Mouse (Mus musculus) stomach, embryonic 14.5 days (tissue): ENCODE measurements around the gene Lgi1. TPM values are rescaled to one million over a fixed set of nuclear protein-coding genes. Genes with fewer than 3 reads are reported as not detected.
A peak's percentile ranks its signal among the peaks of the same experiment; 100 is the strongest.

Experiments used
- ATAC-seq: fragments of 200-750 bp; cut with Nextera tagmentation; 2 replicates; pipeline ENCODE4 v1.8.0; 2017; ENCODE audit warnings: low read depth, moderate TSS enrichment; ENCODE audit not compliant: insufficient number of reproducible peaks, insufficient read depth, low FRiP score
- H3K27ac ChIP-seq: fragments of 300-500 bp; sonication (generic); 2 replicates; pipeline ENCODE4 v1.5.1; 2014; ENCODE audit warnings: mild to moderate bottlenecking, low read length, moderate library complexity, mixed read lengths
- H3K27me3 ChIP-seq: fragments of 300-500 bp; sonication (generic); 2 replicates; pipeline ENCODE4 v1.6.1; 2014; ENCODE audit warnings: low read length, control low read depth, mixed read lengths; ENCODE audit not compliant: control insufficient read depth, insufficient read depth
- H3K36me3 ChIP-seq: fragments of 300-500 bp; sonication (generic); 2 replicates; pipeline ENCODE4 v1.6.1; 2014; ENCODE audit warnings: mild to moderate bottlenecking, control low read depth, low read length, moderate library complexity, mixed read lengths; ENCODE audit not compliant: control insufficient read depth, insufficient read depth
- H3K4me1 ChIP-seq: fragments of 300-500 bp; sonication (generic); 2 replicates; pipeline ENCODE4 v1.6.1; 2014; ENCODE audit warnings: low read length, control low read depth, mixed read lengths; ENCODE audit not compliant: control insufficient read depth, insufficient read depth
- H3K4me2 ChIP-seq: fragments of 300-500 bp; sonication (generic); replicated peaks from 2 replicates; pipeline ENCODE4 v1.6.1; 2014; ENCODE audit warnings: low read depth, low read length, control low read depth
- H3K4me3 ChIP-seq: fragments of 300-500 bp; sonication (generic); 2 replicates; pipeline ENCODE4 v1.5.1; 2014; ENCODE audit warnings: low read depth, low read length, control low read depth
- H3K9ac ChIP-seq: fragments of 300-500 bp; sonication (generic); replicated peaks from 2 replicates; pipeline ENCODE4 v1.6.1; 2014; ENCODE audit warnings: low read depth, mild to moderate bottlenecking, control low read depth, low read length, moderate library complexity, mixed read lengths
- H3K9me3 ChIP-seq: fragments of 300-500 bp; sonication (generic); 2 replicates; pipeline ENCODE4 v1.6.1; 2016; ENCODE audit warnings: low read depth, low read length, control low read depth; ENCODE audit not compliant: control insufficient read depth
- WGBS: fragments of 180-500 bp; shearing (Covaris S2); extraction: QIAGEN DNeasy Blood & Tissue Kit; methylation state at CpG from one replicate; pipeline ENCODE4 v1.1.7; 2014; 5-methylcytosine and 5-hydroxymethylcytosine counted together
- polyA plus RNA-seq: library from polyadenylated mRNA; unstranded; fragments of >200 nt; fragmentation: Nextera tagmentation; extraction: Ambion mirVana; gene quantifications from 2 replicates; pipeline ENCODE4 v1.2.1, GENCODE M21; 2014

Lgi1 gene
- 1.1 and 1.3 TPM in 2 replicates for polyA plus RNA-seq

- Histone ChIP-seq H3K4me1 (peaks cover 6% of the 10 kb centered on the region; the same call in 1 of the 2 replicates), H3K9me3 (no peaks in the 10 kb centered on the region), H3K36me3 (no peaks in the 10 kb centered on the region), H3K4me2 (peak within 1 kb of the TSS; percentile 33), H3K27ac (no peak within 1 kb of the TSS), H3K4me3 (peak within 1 kb of the TSS; percentile 11), H3K9ac (no peak within 1 kb of the TSS), H3K27me3 (no peaks in the 10 kb centered on the region)
- WGBS, result 22% methylated on average over 21 of the region's 21 CpGs
- no peak for ATAC-seq
Observed at GRCm38 (mm10) chr19:38264505-38265500, at the start of gene Lgi1. Gene Lgi1 (plus strand): TSS chr19:38264536.

- Histone ChIP-seq H3K9ac (no peak overlapping the region), H3K27ac (no peak overlapping the region), H3K27me3 (no peaks in the 10 kb centered on the region), H3K9me3 (no peaks in the 10 kb centered on the region), H3K4me3 (no peak overlapping the region), H3K4me2 (no peak overlapping the region), H3K4me1 (no peaks in the 10 kb centered on the region), H3K36me3 (peaks cover 3% of the 10 kb centered on the region; the same call in 1 of the 2 replicates)
- no peak for ATAC-seq
- 100% methylated on average over 3 of the region's 3 CpGs for whole genome bisulfite sequencing
Observed at GRCm38 (mm10) chr19:38217696-38218095, 46.6 kb upstream of the Lgi1 start.

GRCm38 (mm10) chr19:38223356-38223904, 40.9 kb upstream of the Lgi1 start:
- ATAC-seq, result peak; percentile 53; the same call in 1 of the 2 replicates
- 10% methylated on average over 12 of the region's 12 CpGs for WGBS
- Histone ChIP-seq H3K4me2 (peak overlapping the region; percentile 59), H3K4me3 (peak overlapping the region; percentile 78), H3K27me3 (no peaks in the 10 kb centered on the region), H3K9me3 (no peaks in the 10 kb centered on the region), H3K4me1 (0 out of 2 replicates have a peak, but pooled peaks cover 4% of the 10 kb centered on the region), H3K36me3 (no peaks in the 10 kb centered on the region), H3K27ac (peak overlapping the region; percentile 76; the same call in 1 of the 2 replicates), H3K9ac (peak overlapping the region; percentile 64)

- H3K4me3 ChIP-seq, result peak within 1 kb of the TSS; percentile 78
- peak within 1 kb of the TSS; percentile 59 for H3K4me2 ChIP-seq
- peak within 1 kb of the TSS; percentile 64 for H3K9ac ChIP-seq
- 0 out of 2 replicates have a peak, but pooled peaks cover 4% of the 10 kb centered on the region for H3K4me1 ChIP-seq
- no peaks in the 10 kb centered on the region for H3K36me3 ChIP-seq
- H3K27ac ChIP-seq, result peak within 1 kb of the TSS; percentile 76
- no peaks in the 10 kb centered on the region for H3K27me3 ChIP-seq
- H3K9me3 ChIP-seq, result no peaks in the 10 kb centered on the region
- ATAC-seq, result peak; percentile 95
- WGBS, result under 1% methylated on average over 49 of the region's 49 CpGs
Observed at GRCm38 (mm10) chr19:38223905-38224684, 40.2 kb upstream of the Lgi1 start, which contains the start of gene Fra10ac1. Gene Fra10ac1 (minus strand): TSS chr19:38224156.

GRCm38 (mm10) chr19:38224685-38225060, 39.7 kb upstream of the Lgi1 start:
- peak overlapping the region; percentile 64; the same call in 1 of the 2 replicates for H3K9ac ChIP-seq
- peak overlapping the region; percentile 76; the same call in 1 of the 2 replicates for H3K27ac ChIP-seq
- peak overlapping the region; percentile 59 for H3K4me2 ChIP-seq
- H3K4me1 ChIP-seq, result 0 out of 2 replicates have a peak, but pooled peaks cover 4% of the 10 kb centered on the region
- no peaks in the 10 kb centered on the region for H3K36me3 ChIP-seq
- H3K27me3 ChIP-seq, result no peaks in the 10 kb centered on the region
- WGBS, result 14% methylated on average over 9 of the region's 9 CpGs
- ATAC-seq, result no peak
- no peaks in the 10 kb centered on the region for H3K9me3 ChIP-seq
- peak overlapping the region; percentile 78 for H3K4me3 ChIP-seq

GRCm38 (mm10) chr19:38228699-38229098, 35.6 kb upstream of the Lgi1 start:
- no peak for ATAC-seq
- Histone ChIP-seq H3K4me1 (no peaks in the 10 kb centered on the region), H3K9ac (no peak overlapping the region), H3K4me2 (no peak overlapping the region), H3K9me3 (no peaks in the 10 kb centered on the region), H3K27ac (no peak overlapping the region), H3K27me3 (no peaks in the 10 kb centered on the region), H3K36me3 (no peaks in the 10 kb centered on the region), H3K4me3 (no peak overlapping the region)
- 44% methylated on average over 2 of the region's 2 CpGs for WGBS

- H3K27ac ChIP-seq, result no peak overlapping the region
Observed at GRCm38 (mm10) chr19:38232087-38232486, 32.2 kb upstream of the Lgi1 start.

GRCm38 (mm10) chr19:38232516-38232915, 31.8 kb upstream of the Lgi1 start:
- Histone ChIP-seq H3K9me3 (no peaks in the 10 kb centered on the region), H3K4me3 (no peak overlapping the region), H3K27ac (no peak overlapping the region), H3K27me3 (no peaks in the 10 kb centered on the region), H3K4me1 (no peaks in the 10 kb centered on the region), H3K9ac (no peak overlapping the region), H3K4me2 (no peak overlapping the region), H3K36me3 (no peaks in the 10 kb centered on the region)
- 17% methylated on average over 4 of the region's 4 CpGs for WGBS
- no peak for ATAC-seq

More at GRCm38 (mm10) chr19:38232087-38232486, 32.2 kb upstream of the Lgi1 start:
- ATAC-seq, result no peak
- no peaks in the 10 kb centered on the region for H3K4me1 ChIP-seq
- no peak overlapping the region for H3K9ac ChIP-seq
- H3K36me3 ChIP-seq, result no peaks in the 10 kb centered on the region
- no peaks in the 10 kb centered on the region for H3K27me3 ChIP-seq
- no peak overlapping the region for H3K4me3 ChIP-seq
- WGBS, result 58% methylated on average over 8 of the region's 8 CpGs
- no peaks in the 10 kb centered on the region for H3K9me3 ChIP-seq
- no peak overlapping the region for H3K4me2 ChIP-seq
